Mouse (Mus musculus) heart, embryonic 11.5 days (tissue): ENCODE data around the gene Nudt19. TPM values are rescaled to one million over a fixed set of nuclear protein-coding genes. Genes with fewer than 3 reads are reported as not detected.

Experiments
- ATAC-seq: fragments of 200-750 bp; cut with Nextera tagmentation; replicated peaks from 2 replicates; pipeline ENCODE4 v1.8.0; 2017; ENCODE audit warnings: moderate library complexity; ENCODE audit not compliant: insufficient number of reproducible peaks, low FRiP score, low TSS enrichment
- H3K27ac ChIP-seq: fragments of 300-500 bp; sonication (generic); 2 replicates; pipeline ENCODE4 v1.5.1; 2014; ENCODE audit warnings: mild to moderate bottlenecking, low read depth, low read length
- H3K27me3 ChIP-seq: fragments of 300-500 bp; sonication (generic); 2 replicates; pipeline ENCODE4 v1.6.1; 2014; ENCODE audit warnings: mild to moderate bottlenecking, low read length, mixed read lengths; ENCODE audit not compliant: control insufficient read depth, insufficient read depth
- H3K36me3 ChIP-seq: fragments of 300-500 bp; sonication (generic); 2 replicates; pipeline ENCODE4 v1.6.1; 2014; ENCODE audit warnings: mild to moderate bottlenecking, low read length, moderate library complexity, mixed read lengths; ENCODE audit not compliant: control insufficient read depth, insufficient read depth
- H3K4me1 ChIP-seq: fragments of 300-500 bp; sonication (generic); 2 replicates; pipeline ENCODE4 v1.6.1; 2014; ENCODE audit warnings: low read length; ENCODE audit not compliant: control insufficient read depth, insufficient read depth
- H3K4me2 ChIP-seq: fragments of 300-500 bp; sonication (generic); 2 replicates; pipeline ENCODE4 v1.6.1; 2014; ENCODE audit warnings: mild to moderate bottlenecking, moderate library complexity
- H3K4me3 ChIP-seq: fragments of 300-500 bp; sonication (generic); 2 replicates; pipeline ENCODE4 v1.5.1; 2014; ENCODE audit warnings: low read depth, low read length
- H3K9ac ChIP-seq: fragments of 300-500 bp; sonication (generic); 2 replicates; pipeline ENCODE4 v1.6.1; 2014; ENCODE audit warnings: mild to moderate bottlenecking, low read depth, low read length, moderate library complexity
- H3K9me3 ChIP-seq: fragments of 300-500 bp; sonication (generic); replicated peaks from 2 replicates; pipeline ENCODE4 v1.6.1; 2016; ENCODE audit warnings: low read length; ENCODE audit not compliant: control insufficient read depth
- WGBS: fragments of 180-500 bp; shearing (Covaris S2); extraction: QIAGEN DNeasy Blood & Tissue Kit; methylation state at CpG from one replicate; pipeline ENCODE4 v1.1.7; 2014; ENCODE audit not compliant: insufficient replicate concordance; 5-methylcytosine and 5-hydroxymethylcytosine counted together
- polyA plus RNA-seq: library from polyadenylated mRNA; unstranded; fragments of >200 nt; fragmentation: Nextera tagmentation; extraction: Ambion mirVana; gene quantifications from 2 replicates; pipeline ENCODE4 v1.2.1, GENCODE M21; 2014

Nudt19 gene
- polyA plus RNA-seq, 1 experiment from 2014 or later: 90.4 TPM

GRCm38 (mm10) chr7:35558681-35559080, 2.6 kb upstream of the Nudt19 start:
- ATAC-seq: no peak
- Histone ChIP-seq H3K4me1 (peaks cover 4% of the 10 kb centered on the region; the same call in 1 of the 2 replicates), H3K9me3 (no peaks in the 10 kb centered on the region), H3K4me3 (no peak overlapping the region), H3K36me3 (no peaks in the 10 kb centered on the region), H3K9ac (no peak overlapping the region), H3K27ac (no peak overlapping the region), H3K4me2 (no peak overlapping the region), H3K27me3 (no peaks in the 10 kb centered on the region)
- 38% methylated on average over 2 of the region's 2 CpGs for WGBS

- H3K4me2 ChIP-seq: no peak overlapping the region
- 52% methylated on average over 3 of the region's 3 CpGs for WGBS
- H3K9me3 ChIP-seq: no peaks in the 10 kb centered on the region
- H3K9ac ChIP-seq: no peak overlapping the region
- no peak for ATAC-seq
- H3K27me3 ChIP-seq: no peaks in the 10 kb centered on the region
- no peak overlapping the region for H3K27ac ChIP-seq
- H3K36me3 ChIP-seq: no peaks in the 10 kb centered on the region
- H3K4me3 ChIP-seq: no peak overlapping the region
- H3K4me1 ChIP-seq: peaks cover 4% of the 10 kb centered on the region; the same call in 1 of the 2 replicates
These were observed 1.5 kb upstream of the Nudt19 start for GRCm38 (mm10) chr7:35557577-35557976.

DNA sequence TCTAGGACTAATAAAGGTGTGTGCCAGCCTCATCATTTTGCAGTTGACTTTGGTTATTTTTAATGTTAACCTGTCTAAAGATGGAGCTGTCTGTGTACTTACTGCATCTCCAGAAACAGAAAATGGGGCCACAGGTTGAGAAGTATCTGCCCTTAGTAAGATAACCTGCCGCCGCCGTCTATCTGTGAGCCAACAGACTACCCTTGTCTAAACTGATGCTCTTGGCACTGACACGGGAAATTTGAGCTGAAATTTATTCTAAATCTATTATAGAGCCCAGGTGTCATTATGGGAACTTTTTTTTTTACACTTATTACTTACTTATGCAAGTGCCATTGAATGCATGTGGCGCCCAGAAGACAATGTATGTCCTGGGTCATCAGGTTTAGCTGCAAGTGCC, 801 bp upstream of the Nudt19 start:
- Histone ChIP-seq H3K36me3 (no peaks in the 10 kb centered on the region), H3K9ac (no peak overlapping the region), H3K4me3 (no peak overlapping the region), H3K9me3 (no peaks in the 10 kb centered on the region), H3K27ac (peak overlapping the region; percentile 47; the same call in 1 of the 2 replicates), H3K4me1 (peaks cover 4% of the 10 kb centered on the region; the same call in 1 of the 2 replicates), H3K4me2 (peak overlapping the region; percentile 96; the same call in 1 of the 2 replicates), H3K27me3 (no peaks in the 10 kb centered on the region)
- WGBS: 71% methylated on average over 5 of the region's 5 CpGs
- ATAC-seq: no peak

GRCm38 (mm10) chr7:35555224-35556204, 590 bp downstream of the Nudt19 start:
- H3K27me3 ChIP-seq: no peaks in the 10 kb centered on the region
- peak overlapping the region; percentile 98 for H3K27ac ChIP-seq
- 1% methylated on average over 93 of the region's 93 CpGs for WGBS
- peaks cover 4% of the 10 kb centered on the region for H3K36me3 ChIP-seq
- peak overlapping the region; percentile 86 for H3K4me3 ChIP-seq
- peak; percentile 89 for ATAC-seq
- peak overlapping the region; percentile 96 for H3K4me2 ChIP-seq
- peaks cover 4% of the 10 kb centered on the region; the same call in 1 of the 2 replicates for H3K4me1 ChIP-seq
- no peaks in the 10 kb centered on the region for H3K9me3 ChIP-seq
- H3K9ac ChIP-seq: peak overlapping the region; percentile 98

DNA sequence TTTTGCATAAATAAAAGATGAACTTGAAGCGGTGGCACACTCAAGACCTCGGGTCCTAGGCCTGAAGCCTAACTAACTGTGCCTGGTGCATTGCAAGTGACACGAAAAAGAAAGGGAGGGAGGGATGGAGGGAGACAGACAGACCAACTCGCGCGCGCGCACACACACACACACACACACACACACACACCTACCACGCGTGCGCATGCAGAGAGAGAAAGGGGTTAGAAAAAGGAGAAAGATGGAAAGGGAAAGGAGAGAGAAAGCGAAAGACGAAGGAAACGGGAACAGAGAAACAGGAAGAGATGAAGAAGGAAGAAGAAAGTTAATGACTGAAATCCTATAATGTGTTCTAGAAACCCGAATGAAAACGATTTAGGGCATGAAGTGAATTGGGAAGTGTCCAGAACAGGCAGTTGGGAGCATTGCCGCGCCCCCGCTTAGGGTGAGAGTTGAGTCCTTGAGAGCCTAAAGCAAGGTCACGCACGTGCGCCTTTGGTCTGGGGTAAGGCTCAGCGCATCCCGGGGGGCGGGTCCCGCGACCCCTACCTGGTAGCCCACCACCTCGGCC, 1.4 kb downstream of the Nudt19 start:
- WGBS: 6% methylated on average over 28 of the region's 28 CpGs
- peak overlapping the region; percentile 96 for H3K4me2 ChIP-seq
- ATAC-seq: peak; percentile 44; the same call in 1 of the 2 replicates
- peaks cover 11% of the 10 kb centered on the region for H3K36me3 ChIP-seq
- peak overlapping the region; percentile 86 for H3K4me3 ChIP-seq
- H3K27ac ChIP-seq: peak overlapping the region; percentile 98
- H3K9ac ChIP-seq: peak overlapping the region; percentile 98
- no peaks in the 10 kb centered on the region for H3K27me3 ChIP-seq
- H3K4me1 ChIP-seq: peaks cover 4% of the 10 kb centered on the region; the same call in 1 of the 2 replicates
- H3K9me3 ChIP-seq: no peaks in the 10 kb centered on the region

GRCm38 (mm10) chr7:35553751-35554604, 2.1 kb downstream of the Nudt19 start:
- peak overlapping the region; percentile 98; the same call in 1 of the 2 replicates for H3K9ac ChIP-seq
- peak overlapping the region; percentile 86 for H3K4me3 ChIP-seq
- peaks cover 4% of the 10 kb centered on the region; the same call in 1 of the 2 replicates for H3K4me1 ChIP-seq
- H3K36me3 ChIP-seq: peaks cover 13% of the 10 kb centered on the region
- 0 out of 2 replicates have a peak overlapping the region, but pooled peaks have one; percentile 98 for H3K27ac ChIP-seq
- H3K27me3 ChIP-seq: no peaks in the 10 kb centered on the region
- WGBS: 61% methylated on average over 10 of the region's 10 CpGs
- H3K4me2 ChIP-seq: peak overlapping the region; percentile 96
- no peak for ATAC-seq
- no peaks in the 10 kb centered on the region for H3K9me3 ChIP-seq

GRCm38 (mm10) chr7:35545881-35546280, 10.2 kb downstream of the Nudt19 start:
- Histone ChIP-seq H3K27me3 (no peaks in the 10 kb centered on the region), H3K4me2 (no peak overlapping the region), H3K4me1 (no peaks in the 10 kb centered on the region), H3K4me3 (no peak overlapping the region), H3K9me3 (no peaks in the 10 kb centered on the region), H3K36me3 (peaks cover 17% of the 10 kb centered on the region), H3K27ac (no peak overlapping the region), H3K9ac (no peak overlapping the region)
- 31% methylated on average over 4 of the region's 4 CpGs for WGBS
- ATAC-seq: no peak

DNA sequence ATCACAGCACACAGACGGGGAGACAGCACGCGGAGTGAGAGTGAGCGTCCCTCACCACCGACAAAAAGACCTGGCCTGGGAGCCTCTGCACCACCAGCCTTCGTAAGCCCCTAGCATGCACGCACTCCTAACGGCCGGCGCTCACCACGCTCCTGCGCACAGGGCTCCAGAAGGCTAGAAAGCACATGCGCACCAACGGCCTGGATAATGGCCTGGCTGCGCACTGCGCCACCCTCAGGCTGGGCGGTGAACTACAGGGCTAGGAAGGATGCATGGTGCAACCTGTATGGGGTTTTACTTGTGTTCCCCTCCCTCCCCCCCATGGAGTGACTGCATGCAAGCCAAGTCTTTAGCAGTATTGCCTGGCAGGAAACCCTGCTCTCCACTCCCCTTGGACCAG, 18.5 kb downstream of the Nudt19 start, which contains the start of gene Tdrd12:
Tdrd12 (minus strand) TSS at position 184 of the 400 bp plus-strand sequence.
- Histone ChIP-seq H3K4me1 (no peaks in the 10 kb centered on the region), H3K4me3 (no peak within 1 kb of the TSS), H3K9ac (no peak within 1 kb of the TSS), H3K27me3 (no peaks in the 10 kb centered on the region), H3K36me3 (no peaks in the 10 kb centered on the region), H3K4me2 (no peak within 1 kb of the TSS), H3K27ac (no peak within 1 kb of the TSS), H3K9me3 (no peaks in the 10 kb centered on the region)
- WGBS: 82% methylated on average over 17 of the region's 17 CpGs
- no peak for ATAC-seq
